Mouse (Mus musculus): ENCODE results near the gene Ifna7. TPM values are rescaled to one million over a fixed set of nuclear protein-coding genes. Genes with fewer than 3 reads are reported as not detected.
"Not testable (repeated sequence)": the region's sequence is repeated elsewhere in the genome, so short reads cannot be mapped to it uniquely, and the experiment has no call there.

Gene Ifna7
- polyA plus RNA-seq (2014; fragmentation: Nextera tagmentation; extraction: Ambion mirVana): not detected in 2 replicates

- ATAC-seq (replicated peaks; ENCODE audit: low FRiP score): no peak
- no peak for DNase-seq (ENCODE audit: low spot score)
- no peaks in the 10 kb centered on the region for H3K9me3 ChIP-seq (ENCODE audit: control insufficient read depth, low read length)
- H3K4me1 ChIP-seq (replicated peaks; ENCODE audit: control insufficient read depth, insufficient read depth, low read length): no peaks in the 10 kb centered on the region
- no peak within 1 kb of the TSS for H3K27ac ChIP-seq (ENCODE audit: low read depth, low read length)
- H3K4me3 ChIP-seq (ENCODE audit: low read depth, low read length): no peak within 1 kb of the TSS
- no peak within 1 kb of the TSS for H3K9ac ChIP-seq (ENCODE audit: low read depth, low read length)
- no peaks in the 10 kb centered on the region for H3K27me3 ChIP-seq (replicated peaks; ENCODE audit: control insufficient read depth, insufficient read depth, low read length)
- H3K36me3 ChIP-seq (ENCODE audit: control insufficient read depth, insufficient read depth, low read length): no peaks in the 10 kb centered on the region
- WGBS: 48% methylated on average over 3 of the region's 3 CpGs
- H3K4me2 ChIP-seq: no peak within 1 kb of the TSS
These were observed at the start of gene Ifna7 for GRCm38 (mm10) chr4:88815928-88816327. Gene Ifna7 (plus strand): TSS chr4:88816228.

GRCm38 (mm10) chr4:88773534-88773933 is 42.5 kb upstream of the Ifna7 start, which contains the start of gene Gm13290:
Gene Gm13290 (plus strand): TSS chr4:88773834.
- not testable (repeated sequence) for H3K4me3 ChIP-seq (ENCODE audit: low read depth, low read length); H3K9me3 ChIP-seq (ENCODE audit: control insufficient read depth, low read length); H3K4me1 ChIP-seq (replicated peaks; ENCODE audit: control insufficient read depth, insufficient read depth, low read length); H3K36me3 ChIP-seq (ENCODE audit: control insufficient read depth, insufficient read depth, low read length); H3K27ac ChIP-seq (ENCODE audit: low read depth, low read length); H3K9ac ChIP-seq (ENCODE audit: low read depth, low read length); ATAC-seq (replicated peaks; ENCODE audit: low FRiP score); DNase-seq (ENCODE audit: low spot score); H3K4me2 ChIP-seq; H3K27me3 ChIP-seq (replicated peaks; ENCODE audit: control insufficient read depth, insufficient read depth, low read length)
- no CpG with 5 or more reads among the region's 32 CpGs for whole genome bisulfite sequencing

- not testable (repeated sequence) for H3K36me3 ChIP-seq (ENCODE audit: control insufficient read depth, insufficient read depth, low read length); H3K4me3 ChIP-seq (ENCODE audit: low read depth, low read length); H3K9me3 ChIP-seq (ENCODE audit: control insufficient read depth, low read length); H3K27me3 ChIP-seq (replicated peaks; ENCODE audit: control insufficient read depth, insufficient read depth, low read length); ATAC-seq (replicated peaks; ENCODE audit: low FRiP score); H3K27ac ChIP-seq (ENCODE audit: low read depth, low read length); H3K4me1 ChIP-seq (replicated peaks; ENCODE audit: control insufficient read depth, insufficient read depth, low read length); DNase-seq (ENCODE audit: low spot score); H3K9ac ChIP-seq (ENCODE audit: low read depth, low read length); H3K4me2 ChIP-seq
- WGBS: no CpG with 5 or more reads among the region's 29 CpGs
These were observed 39.4 kb upstream of the Ifna7 start, which contains the start of gene Gm13289 for GRCm38 (mm10) chr4:88776622-88777021. Gene Gm13289 (plus strand): TSS chr4:88776922.

GRCm38 (mm10) chr4:88779550-88779949 is 36.5 kb upstream of the Ifna7 start, which contains the start of gene Gm13272:
Gene Gm13272 (plus strand): TSS chr4:88779850.
- H3K9ac ChIP-seq (ENCODE audit: low read depth, low read length); H3K4me3 ChIP-seq (ENCODE audit: low read depth, low read length); H3K4me2 ChIP-seq; H3K4me1 ChIP-seq (replicated peaks; ENCODE audit: control insufficient read depth, insufficient read depth, low read length); H3K27me3 ChIP-seq (replicated peaks; ENCODE audit: control insufficient read depth, insufficient read depth, low read length); H3K27ac ChIP-seq (ENCODE audit: low read depth, low read length); H3K36me3 ChIP-seq (ENCODE audit: control insufficient read depth, insufficient read depth, low read length); H3K9me3 ChIP-seq (ENCODE audit: control insufficient read depth, low read length); DNase-seq (ENCODE audit: low spot score); ATAC-seq (replicated peaks; ENCODE audit: low FRiP score): not testable (repeated sequence)
- no CpG with 5 or more reads among the region's 29 CpGs for WGBS

GRCm38 (mm10) chr4:88780320-88780719 is 35.7 kb upstream of the Ifna7 start:
- H3K4me2 ChIP-seq; DNase-seq (ENCODE audit: low spot score); H3K9ac ChIP-seq (ENCODE audit: low read depth, low read length); H3K4me1 ChIP-seq (replicated peaks; ENCODE audit: control insufficient read depth, insufficient read depth, low read length); H3K27ac ChIP-seq (ENCODE audit: low read depth, low read length); H3K36me3 ChIP-seq (ENCODE audit: control insufficient read depth, insufficient read depth, low read length); H3K27me3 ChIP-seq (replicated peaks; ENCODE audit: control insufficient read depth, insufficient read depth, low read length); ATAC-seq (replicated peaks; ENCODE audit: low FRiP score); H3K4me3 ChIP-seq (ENCODE audit: low read depth, low read length); H3K9me3 ChIP-seq (ENCODE audit: control insufficient read depth, low read length): not testable (repeated sequence)
- WGBS: 43% methylated on average over 14 of the region's 18 CpGs

GRCm38 (mm10) chr4:88781831-88782230 is 34.2 kb upstream of the Ifna7 start, which contains the start of gene Ifnz:
Gene Ifnz (plus strand): TSS chr4:88782131.
- WGBS: 6% methylated on average over 4 of the region's 7 CpGs
- H3K27me3 ChIP-seq (replicated peaks; ENCODE audit: control insufficient read depth, insufficient read depth, low read length); ATAC-seq (replicated peaks; ENCODE audit: low FRiP score); DNase-seq (ENCODE audit: low spot score); H3K27ac ChIP-seq (ENCODE audit: low read depth, low read length); H3K4me1 ChIP-seq (replicated peaks; ENCODE audit: control insufficient read depth, insufficient read depth, low read length); H3K36me3 ChIP-seq (ENCODE audit: control insufficient read depth, insufficient read depth, low read length); H3K9me3 ChIP-seq (ENCODE audit: control insufficient read depth, low read length); H3K4me3 ChIP-seq (ENCODE audit: low read depth, low read length); H3K9ac ChIP-seq (ENCODE audit: low read depth, low read length): not testable (repeated sequence)
- peak within 1 kb of the TSS; percentile 47 for H3K4me2 ChIP-seq

- not testable (repeated sequence) for H3K9ac ChIP-seq (ENCODE audit: low read depth, low read length); H3K27me3 ChIP-seq (replicated peaks; ENCODE audit: control insufficient read depth, insufficient read depth, low read length); ATAC-seq (replicated peaks; ENCODE audit: low FRiP score); H3K36me3 ChIP-seq (ENCODE audit: control insufficient read depth, insufficient read depth, low read length); DNase-seq (ENCODE audit: low spot score); H3K4me3 ChIP-seq (ENCODE audit: low read depth, low read length); H3K4me1 ChIP-seq (replicated peaks; ENCODE audit: control insufficient read depth, insufficient read depth, low read length); H3K9me3 ChIP-seq (ENCODE audit: control insufficient read depth, low read length); H3K27ac ChIP-seq (ENCODE audit: low read depth, low read length)
- under 1% methylated on average over 14 of the region's 31 CpGs for WGBS
- peak overlapping the region; percentile 47 for H3K4me2 ChIP-seq
These were observed 33.7 kb upstream of the Ifna7 start for GRCm38 (mm10) chr4:88782335-88782734.

- no CpG with 5 or more reads among the region's 27 CpGs for WGBS
- H3K9ac ChIP-seq (ENCODE audit: low read depth, low read length); H3K36me3 ChIP-seq (ENCODE audit: control insufficient read depth, insufficient read depth, low read length); ATAC-seq (replicated peaks; ENCODE audit: low FRiP score); H3K27ac ChIP-seq (ENCODE audit: low read depth, low read length); DNase-seq (ENCODE audit: low spot score); H3K4me1 ChIP-seq (replicated peaks; ENCODE audit: control insufficient read depth, insufficient read depth, low read length); H3K27me3 ChIP-seq (replicated peaks; ENCODE audit: control insufficient read depth, insufficient read depth, low read length); H3K4me2 ChIP-seq; H3K4me3 ChIP-seq (ENCODE audit: low read depth, low read length); H3K9me3 ChIP-seq (ENCODE audit: control insufficient read depth, low read length): not testable (repeated sequence)
These were observed 30.6 kb upstream of the Ifna7 start, which contains the start of gene Gm13276 for GRCm38 (mm10) chr4:88785409-88785808. Gene Gm13276 (plus strand): TSS chr4:88785709.

- H3K4me2 ChIP-seq; H3K4me3 ChIP-seq (ENCODE audit: low read depth, low read length); H3K9me3 ChIP-seq (ENCODE audit: control insufficient read depth, low read length); H3K27me3 ChIP-seq (replicated peaks; ENCODE audit: control insufficient read depth, insufficient read depth, low read length); ATAC-seq (replicated peaks; ENCODE audit: low FRiP score); H3K4me1 ChIP-seq (replicated peaks; ENCODE audit: control insufficient read depth, insufficient read depth, low read length); H3K9ac ChIP-seq (ENCODE audit: low read depth, low read length); H3K36me3 ChIP-seq (ENCODE audit: control insufficient read depth, insufficient read depth, low read length); H3K27ac ChIP-seq (ENCODE audit: low read depth, low read length); DNase-seq (ENCODE audit: low spot score): not testable (repeated sequence)
- WGBS: 0% methylated on average over 4 of the region's 28 CpGs
These were observed 27.6 kb upstream of the Ifna7 start, which contains the start of gene Gm13277 for GRCm38 (mm10) chr4:88788402-88788801. Gene Gm13277 (plus strand): TSS chr4:88788632.

All from liver, embryonic 11.5 days (tissue).